Mouse (Mus musculus): Measurements from ENCODE around the gene Wnk3. TPM values are rescaled to one million over a fixed set of nuclear protein-coding genes. Genes with fewer than 3 reads are reported as not detected.

Gene Wnk3
- total RNA-seq (2023): not detected

DNA sequence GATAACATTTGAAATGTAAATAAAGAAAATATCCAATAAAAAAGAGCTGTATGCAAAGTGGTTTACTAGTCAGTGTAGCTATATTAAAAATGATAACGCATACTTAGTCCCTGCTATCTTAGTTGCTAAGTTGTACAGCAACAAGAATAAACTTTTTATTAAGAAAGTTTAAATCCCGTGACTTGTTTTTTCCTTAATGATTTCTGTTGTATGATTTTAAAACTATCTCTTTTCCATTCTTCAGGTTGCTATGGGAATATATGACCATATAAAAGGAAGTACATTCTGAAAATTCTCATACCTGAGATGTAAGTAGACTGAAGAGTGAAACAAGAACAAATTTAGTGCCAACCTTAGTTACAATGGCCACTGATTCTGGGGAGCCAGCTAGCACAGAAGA, at the start of gene Wnk3:
TSS of gene Wnk3 (plus strand) at position 301 of the 400 bp plus-strand sequence.

DNA sequence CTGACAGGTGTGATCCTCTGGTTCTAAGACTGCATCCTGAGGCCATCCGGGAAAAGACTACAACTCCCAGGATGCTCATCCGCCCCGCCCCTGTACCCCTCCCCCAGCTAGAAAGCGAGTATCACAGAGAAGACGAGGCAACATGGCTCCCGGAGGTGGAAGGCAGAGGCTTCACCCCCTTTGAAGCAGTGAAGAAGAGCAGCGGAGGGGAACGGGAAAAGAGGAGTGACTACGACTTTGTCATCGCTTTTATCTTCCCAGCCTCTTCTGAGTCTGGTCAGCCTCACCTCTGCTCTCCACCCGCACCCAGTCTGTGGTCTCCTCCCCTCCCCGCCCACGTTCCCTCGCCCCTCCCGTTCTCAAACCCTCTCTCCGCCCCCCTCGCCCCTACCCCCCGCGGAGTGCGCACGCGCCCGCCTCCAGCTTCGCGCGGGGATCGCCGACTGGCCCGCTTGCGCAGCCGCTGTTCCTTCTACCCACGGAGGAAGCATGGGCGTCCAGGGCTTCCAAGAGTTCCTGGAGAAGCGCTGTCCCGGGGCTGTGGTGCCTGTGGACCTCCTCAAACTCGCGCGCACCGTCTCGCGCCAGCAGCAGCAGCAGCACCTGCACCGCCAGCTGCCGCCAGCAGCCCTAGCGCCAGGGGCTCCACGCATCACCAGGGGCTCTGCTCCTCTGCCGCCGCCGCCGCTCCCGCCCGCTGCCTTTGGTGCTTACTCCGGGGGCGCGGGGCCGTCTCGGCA, 146.1 kb downstream of the Wnk3 start, which contains the start of gene Fam120c:
TSS of gene Fam120c (plus strand) at position 415 of the 740 bp plus-strand sequence.

Other genes with a start within 250 kb of the Wnk3 start
- gene Gnl3l, start 180.8 kb upstream of the Wnk3 start, total RNA-seq (2023): 65.2 TPM
- gene Fgd1, start 151.9 kb upstream of the Wnk3 start, total RNA-seq (2023): not detected
- 41.6 TPM for gene Tsr2, start 101.5 kb upstream of the Wnk3 start, total RNA-seq (2023)
- 7.0 TPM for gene Fam120c, start 146.1 kb downstream of the Wnk3 start, total RNA-seq (2023)